ENCODE assay signal across 16 mouse cellular contexts in the genomic region with DNA sequence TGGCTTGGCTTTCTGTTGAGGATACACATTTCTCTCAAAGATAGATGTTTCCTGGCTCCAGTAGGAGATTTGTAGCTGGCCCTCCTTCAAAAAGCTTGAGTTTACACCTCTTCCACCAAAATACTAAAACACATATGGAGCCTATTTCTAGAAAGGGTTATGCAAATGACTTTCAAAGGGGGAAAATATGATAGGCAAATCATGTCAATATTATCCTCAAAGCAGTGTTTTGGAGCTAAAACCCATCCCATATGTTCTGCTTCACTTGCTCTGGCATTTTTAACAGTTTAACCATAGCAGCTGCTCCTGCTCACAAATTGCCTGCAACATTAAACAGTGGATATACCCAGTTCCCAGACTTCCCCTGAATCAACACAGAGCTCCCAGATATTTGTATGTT.
DNase-seq lines count a peak whose midpoint lies in the region; ATAC-seq and TF ChIP-seq lines count a peak whose summit lies in the region.
"Had no signal": no experiment of that assay in that cellular context is flagged by ENCODE, and none has a peak within 500 bp of the region (broad histone marks: within the 10 kb centered on the region; RNA-seq: fewer than 3 reads in every experiment).

No protein-coding gene starts in this region.

- no peaks in the 10 kb centered on the region for H3K27me3 ChIP-seq in lung, postnatal 0 days (replicated peaks; ENCODE audit: insufficient read depth, low read length)
- no peaks in the 10 kb centered on the region for H3K27me3 ChIP-seq in intestine, embryonic 16.5 days (replicated peaks; ENCODE audit: control insufficient read depth, insufficient read depth, low read length)
- H3K27me3 ChIP-seq: limb, embryonic 13.5 days; midbrain, embryonic 13.5 days had no signal

- ATAC-seq in frontal cortex, adult (ENCODE audit: low TSS enrichment), result peak; percentile 97
- ATAC-seq in lung, postnatal 0 days, result no peak
- ATAC-seq in intestine, embryonic 16.5 days, result no peak
- ATAC-seq: inflammation-experienced regulatory T-cells, adult 6 months; midbrain, embryonic 13.5 days had no signal

- no peaks in the 10 kb centered on the region for H3K9me3 ChIP-seq in lung, postnatal 0 days (ENCODE audit: low read length)
- H3K9me3 ChIP-seq in intestine, embryonic 16.5 days (ENCODE audit: control insufficient read depth, low read length), result no peaks in the 10 kb centered on the region
- H3K9me3 ChIP-seq: limb, embryonic 13.5 days; midbrain, embryonic 13.5 days had no signal

- TF ChIP-seq CTCF in lung, postnatal 0 days (IDR thresholded peaks at IDR 0.05), result no peak
- TF ChIP-seq CTCF in layer of hippocampus, adult 2 months (conservative IDR thresholded peaks at IDR 0.05), result no peak

- H3K4me2 ChIP-seq in lung, postnatal 0 days (replicated peaks; ENCODE audit: low read depth, low read length), result no peak overlapping the region
- H3K4me2 ChIP-seq in intestine, embryonic 16.5 days (ENCODE audit: low read depth, low read length), result no peak overlapping the region
- H3K4me2 ChIP-seq: limb, embryonic 13.5 days; midbrain, embryonic 13.5 days had no signal

- H3K36me3 ChIP-seq in lung, postnatal 0 days (ENCODE audit: insufficient read depth, low read length), result no peaks in the 10 kb centered on the region
- H3K36me3 ChIP-seq in intestine, embryonic 16.5 days (ENCODE audit: control insufficient read depth, insufficient read depth, low read length), result no peaks in the 10 kb centered on the region
- H3K36me3 ChIP-seq: G1E; limb, embryonic 13.5 days; midbrain, embryonic 13.5 days had no signal

- H3K4me1 ChIP-seq in lung, postnatal 0 days (ENCODE audit: insufficient read depth, low read depth, low read length), result no peaks in the 10 kb centered on the region
- no peaks in the 10 kb centered on the region for H3K4me1 ChIP-seq in intestine, embryonic 16.5 days (ENCODE audit: control insufficient read depth, insufficient read depth, low read length)
- H3K4me1 ChIP-seq: limb, embryonic 13.5 days; midbrain, embryonic 13.5 days had no signal

- H3K27ac ChIP-seq in lung, postnatal 0 days (ENCODE audit: low read length), result no peak overlapping the region; the same call in 1 of the 2 replicates
- no peak overlapping the region for H3K27ac ChIP-seq in layer of hippocampus, adult 2 months
- H3K27ac ChIP-seq in intestine, embryonic 16.5 days (ENCODE audit: low read length), result no peak overlapping the region
- H3K27ac ChIP-seq: limb, embryonic 13.5 days; midbrain, embryonic 13.5 days had no signal

- no peak for DNase-seq in frontal cortex, postnatal 14 days (ENCODE audit: low spot score in 2 of 2)
- DNase-seq in lung, postnatal 0 days (ENCODE audit: low spot score), result peak; percentile 67
- no peak for DNase-seq in lung, postnatal 10 days
- peak; percentile 10 to 54 for DNase-seq in layer of hippocampus, adult 2 months (ENCODE audit: low spot score in 2 of 2)
- peak; percentile 5 for DNase-seq in right cerebral cortex, postnatal 25 days
- no peak for DNase-seq in thymus, postnatal 36 days
- DNase-seq: adrenal gland, postnatal 36 days; B cell, adult 2 months; cerebellum, adult 11-12 months; thymus, postnatal 14 days had no signal

- peak; percentile 30; the same call in 1 of the 2 replicates for TF ChIP-seq EP300 in lung, postnatal 0 days (IDR thresholded peaks at IDR 0.05)

- no peak overlapping the region for H3K4me3 ChIP-seq in lung, postnatal 0 days (ENCODE audit: low read depth, low read length)
- H3K4me3 ChIP-seq in layer of hippocampus, adult 2 months, result no peak overlapping the region
- no peak overlapping the region for H3K4me3 ChIP-seq in intestine, embryonic 16.5 days (ENCODE audit: low read length)
- H3K4me3 ChIP-seq: limb, embryonic 13.5 days; midbrain, embryonic 13.5 days had no signal

- no peak overlapping the region for H3K9ac ChIP-seq in lung, postnatal 0 days (replicated peaks; ENCODE audit: low read depth)
- H3K9ac ChIP-seq in intestine, embryonic 16.5 days (ENCODE audit: low read depth, low read length), result no peak overlapping the region
- H3K9ac ChIP-seq: limb, embryonic 13.5 days; midbrain, embryonic 13.5 days had no signal

Comparison
In these comparisons a context has a peak if more than half of its experiments do, and no peak if none do; other contexts are left out.
1. DNase-seq: peak in lung, postnatal 0 days (single experiment), layer of hippocampus, adult 2 months (2 of 2) and right cerebral cortex, postnatal 25 days (single experiment); none in frontal cortex, postnatal 14 days (0 of 2), lung, postnatal 10 days (single experiment) and thymus, postnatal 36 days (0 of 2).